Mouse (Mus musculus): ENCODE measurements around the gene Mprip. TPM values are rescaled to one million over a fixed set of nuclear protein-coding genes. Genes with fewer than 3 reads are reported as not detected.

The Mprip gene
- polyA plus RNA-seq, 1 experiment from 2014 or later = 52.3 TPM

GRCm38 (mm10) chr11:59635821-59636694 is 25.0 kb upstream of the Mprip start:
- H3K27me3 ChIP-seq (ENCODE audit: low read depth, poor library complexity, severe bottlenecking) = no peaks in the 10 kb centered on the region
- 84% methylated on average over 12 of the region's 12 CpGs for WGBS
- no peak for DNase-seq (ENCODE audit: low spot score)
- no peak overlapping the region for H3K27ac ChIP-seq
- no peaks in the 10 kb centered on the region for H3K9me3 ChIP-seq (replicated peaks)
- H3K4me1 ChIP-seq = peaks cover 4% of the 10 kb centered on the region; the same call in 1 of the 2 replicates
- no peak overlapping the region for H3K4me3 ChIP-seq
- H3K36me3 ChIP-seq = no peaks in the 10 kb centered on the region

GRCm38 (mm10) chr11:59636695-59637414 is 24.2 kb upstream of the Mprip start:
- Histone ChIP-seq H3K27ac (no peak overlapping the region), H3K36me3 (no peaks in the 10 kb centered on the region), H3K27me3 (ENCODE audit: low read depth, poor library complexity, severe bottlenecking) (no peaks in the 10 kb centered on the region), H3K4me3 (no peak overlapping the region), H3K9me3 (replicated peaks) (no peaks in the 10 kb centered on the region), H3K4me1 (peaks cover 4% of the 10 kb centered on the region; the same call in 1 of the 2 replicates)
- WGBS = 81% methylated on average over 7 of the region's 7 CpGs
- DNase-seq (ENCODE audit: low spot score) = no peak

DNA sequence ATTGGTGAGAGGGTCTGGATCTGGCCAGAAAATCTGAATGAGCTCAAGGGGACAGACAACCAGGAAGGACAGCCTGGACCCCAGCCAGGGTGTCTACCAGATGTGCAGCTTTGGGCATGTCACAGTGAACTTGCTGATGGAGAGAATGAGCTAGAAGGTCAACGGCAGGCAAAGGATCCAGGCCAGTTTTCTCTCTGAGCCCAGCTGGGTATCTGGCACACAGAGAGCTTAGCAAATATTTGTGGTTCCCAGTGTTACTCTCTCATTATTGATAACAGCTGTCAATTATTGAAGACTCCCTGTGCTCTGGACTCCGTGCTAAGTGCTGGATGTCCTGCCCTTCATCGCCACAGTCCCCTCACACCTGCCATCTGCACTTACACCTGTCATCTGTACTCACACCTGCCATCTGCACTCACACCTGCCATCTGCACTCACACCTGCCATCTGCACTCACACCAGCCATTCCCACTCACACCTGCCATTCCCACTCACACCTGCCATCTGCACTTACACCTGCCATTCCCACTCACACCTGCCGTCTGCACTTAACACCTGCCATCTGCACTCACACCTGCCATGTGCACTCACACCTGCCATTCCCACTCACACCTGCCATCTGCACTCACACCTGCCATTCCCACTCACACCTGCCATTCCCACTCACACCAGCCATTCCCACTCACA is 21.0 kb upstream of the Mprip start:
- Histone ChIP-seq H3K4me3 (no peak overlapping the region), H3K27ac (no peak overlapping the region), H3K36me3 (no peaks in the 10 kb centered on the region), H3K27me3 (ENCODE audit: low read depth, poor library complexity, severe bottlenecking) (no peaks in the 10 kb centered on the region), H3K9me3 (replicated peaks) (no peaks in the 10 kb centered on the region), H3K4me1 (peaks cover 3% of the 10 kb centered on the region; the same call in 1 of the 2 replicates)
- WGBS = 87% methylated on average over 4 of the region's 4 CpGs
- no peak for DNase-seq (ENCODE audit: low spot score)

- 80% methylated on average over 5 of the region's 5 CpGs for WGBS
- Histone ChIP-seq H3K27me3 (ENCODE audit: low read depth, poor library complexity, severe bottlenecking) (no peaks in the 10 kb centered on the region), H3K4me1 (no peaks in the 10 kb centered on the region; the same call in 1 of the 2 replicates), H3K36me3 (no peaks in the 10 kb centered on the region), H3K27ac (no peak overlapping the region), H3K4me3 (no peak overlapping the region), H3K9me3 (replicated peaks) (no peaks in the 10 kb centered on the region)
- DNase-seq (ENCODE audit: low spot score) = no peak
These were observed 19.9 kb upstream of the Mprip start for GRCm38 (mm10) chr11:59641227-59641626.

- Histone ChIP-seq H3K27ac (no peak overlapping the region), H3K4me1 (no peaks in the 10 kb centered on the region), H3K36me3 (no peaks in the 10 kb centered on the region), H3K9me3 (replicated peaks) (no peaks in the 10 kb centered on the region), H3K4me3 (no peak overlapping the region), H3K27me3 (ENCODE audit: low read depth, poor library complexity, severe bottlenecking) (no peaks in the 10 kb centered on the region)
- DNase-seq (ENCODE audit: low spot score) = no peak
- 87% methylated on average over 8 of the region's 8 CpGs for WGBS
These were observed 18.7 kb upstream of the Mprip start for GRCm38 (mm10) chr11:59642420-59642819.

- Histone ChIP-seq H3K4me3 (no peak overlapping the region), H3K36me3 (no peaks in the 10 kb centered on the region), H3K27ac (no peak overlapping the region), H3K4me1 (no peaks in the 10 kb centered on the region), H3K27me3 (ENCODE audit: low read depth, poor library complexity, severe bottlenecking) (no peaks in the 10 kb centered on the region), H3K9me3 (replicated peaks) (no peaks in the 10 kb centered on the region)
- WGBS = 68% methylated on average over 7 of the region's 7 CpGs
- no peak for DNase-seq (ENCODE audit: low spot score)
These were observed 16.1 kb upstream of the Mprip start for GRCm38 (mm10) chr11:59645036-59645435.

DNA sequence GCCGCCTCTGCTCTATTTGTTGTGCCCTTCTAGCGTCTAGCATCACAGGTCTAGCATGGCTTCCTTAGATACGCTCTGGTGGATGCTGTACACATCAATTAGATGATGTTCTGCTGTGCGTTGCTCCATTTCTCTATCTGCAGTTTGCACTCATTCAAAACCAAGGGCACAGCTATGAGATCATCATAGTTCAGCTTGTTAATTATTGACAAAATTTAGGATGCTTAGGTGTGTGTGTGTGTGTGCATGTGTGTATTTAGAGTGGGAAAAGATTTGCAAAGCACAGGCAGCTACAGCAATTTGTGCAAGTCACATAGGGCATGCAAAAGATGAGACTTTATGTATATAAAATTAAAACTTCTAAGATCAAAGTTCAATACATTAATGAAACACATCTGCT is 12.0 kb upstream of the Mprip start:
- Histone ChIP-seq H3K4me1 (no peaks in the 10 kb centered on the region), H3K4me3 (no peak overlapping the region), H3K36me3 (no peaks in the 10 kb centered on the region), H3K9me3 (replicated peaks) (no peaks in the 10 kb centered on the region), H3K27me3 (ENCODE audit: low read depth, poor library complexity, severe bottlenecking) (no peaks in the 10 kb centered on the region), H3K27ac (no peak overlapping the region)
- no peak for DNase-seq (ENCODE audit: low spot score)
- 78% methylated on average over 4 of the region's 4 CpGs for WGBS

DNA sequence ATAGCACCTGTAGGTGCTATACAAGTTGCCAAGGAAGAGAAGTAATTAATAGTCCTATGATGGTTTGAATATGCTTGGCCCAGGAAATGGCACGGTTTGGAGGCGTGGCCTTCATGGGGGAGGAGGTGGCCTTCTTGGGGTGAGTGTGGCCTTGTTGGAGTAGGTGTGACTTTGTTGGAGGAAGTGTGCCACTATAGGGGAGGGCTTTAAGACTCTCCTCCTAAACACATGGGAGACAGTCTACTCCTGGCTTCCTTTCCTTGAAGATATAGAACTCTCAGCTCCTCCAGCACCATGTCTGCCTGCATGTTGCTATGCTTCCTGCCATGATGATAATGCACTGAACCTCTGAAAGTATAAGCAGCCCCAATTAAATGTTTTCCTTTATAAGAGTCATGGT is 8.1 kb upstream of the Mprip start:
- Histone ChIP-seq H3K9me3 (replicated peaks) (no peaks in the 10 kb centered on the region), H3K36me3 (no peaks in the 10 kb centered on the region), H3K27me3 (ENCODE audit: low read depth, poor library complexity, severe bottlenecking) (no peaks in the 10 kb centered on the region), H3K4me3 (no peak overlapping the region), H3K27ac (no peak overlapping the region), H3K4me1 (peaks cover 6% of the 10 kb centered on the region)
- DNase-seq (ENCODE audit: low spot score) = no peak
- WGBS = 84% methylated on average over 2 of the region's 2 CpGs

GRCm38 (mm10) chr11:59653547-59653946 is 7.6 kb upstream of the Mprip start:
- Histone ChIP-seq H3K27ac (no peak overlapping the region), H3K4me1 (peaks cover 6% of the 10 kb centered on the region), H3K9me3 (replicated peaks) (no peaks in the 10 kb centered on the region), H3K36me3 (no peaks in the 10 kb centered on the region), H3K27me3 (ENCODE audit: low read depth, poor library complexity, severe bottlenecking) (no peaks in the 10 kb centered on the region), H3K4me3 (no peak overlapping the region)
- DNase-seq (ENCODE audit: low spot score) = no peak
- WGBS = 94% methylated on average over 2 of the region's 2 CpGs

DNA sequence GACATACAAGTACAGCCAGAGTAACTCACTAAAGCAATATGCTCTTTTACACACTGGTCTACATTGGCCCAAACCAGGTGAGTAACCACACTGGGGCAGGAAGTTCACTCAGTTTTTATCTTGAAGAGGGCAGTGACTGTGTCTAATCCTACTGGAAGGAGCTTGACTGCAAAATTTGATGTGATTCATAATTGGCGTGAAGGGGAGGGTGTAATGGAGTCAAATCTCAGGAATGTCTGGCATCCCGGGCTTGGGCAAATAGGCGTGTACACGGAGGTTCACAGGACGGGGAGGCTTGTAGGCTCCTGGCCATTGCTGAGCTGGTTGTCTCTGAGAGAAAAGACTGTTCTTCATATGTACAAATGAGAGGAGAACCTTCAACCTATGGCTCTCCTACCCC is 5.8 kb upstream of the Mprip start:
- no peaks in the 10 kb centered on the region for H3K27me3 ChIP-seq (ENCODE audit: low read depth, poor library complexity, severe bottlenecking)
- H3K4me1 ChIP-seq = peaks cover 6% of the 10 kb centered on the region
- no peak overlapping the region for H3K27ac ChIP-seq
- no peak overlapping the region for H3K4me3 ChIP-seq
- H3K36me3 ChIP-seq = no peaks in the 10 kb centered on the region
- H3K9me3 ChIP-seq (replicated peaks) = no peaks in the 10 kb centered on the region
- 66% methylated on average over 5 of the region's 5 CpGs for WGBS
- DNase-seq (ENCODE audit: low spot score) = no peak

- Histone ChIP-seq H3K36me3 (no peaks in the 10 kb centered on the region), H3K9me3 (replicated peaks) (no peaks in the 10 kb centered on the region), H3K4me1 (peaks cover 6% of the 10 kb centered on the region), H3K4me3 (no peak overlapping the region), H3K27me3 (ENCODE audit: low read depth, poor library complexity, severe bottlenecking) (0 out of 2 replicates have a peak, but pooled peaks cover 3% of the 10 kb centered on the region), H3K27ac (no peak overlapping the region)
- no peak for DNase-seq (ENCODE audit: low spot score)
- WGBS = 62% methylated on average over 7 of the region's 7 CpGs
These were observed 5.1 kb upstream of the Mprip start for GRCm38 (mm10) chr11:59656016-59656415.

GRCm38 (mm10) chr11:59661601-59662248 is 620 bp downstream of the Mprip start:
- peak overlapping the region; percentile 92 for H3K27ac ChIP-seq
- WGBS = under 1% methylated on average over 28 of the region's 28 CpGs
- H3K9me3 ChIP-seq (replicated peaks) = no peaks in the 10 kb centered on the region
- 0 out of 2 replicates have a peak, but pooled peaks cover 3% of the 10 kb centered on the region for H3K27me3 ChIP-seq (ENCODE audit: low read depth, poor library complexity, severe bottlenecking)
- peak; percentile 40 for DNase-seq (ENCODE audit: low spot score)
- peaks cover 40% of the 10 kb centered on the region for H3K4me1 ChIP-seq
- H3K4me3 ChIP-seq = peak overlapping the region; percentile 79
- H3K36me3 ChIP-seq = peaks cover 4% of the 10 kb centered on the region; the same call in 1 of the 2 replicates

All from limb, embryonic 10.5 days (tissue).